Mouse (Mus musculus) MEL (cell line): ENCODE data around the gene Gm11084.

Experiments
- CTCF ChIP-seq, 3 experiments: IDR thresholded peaks in 2 of 3; conservative IDR thresholded peaks in 1 of 3; 2 replicates each; pipeline ENCODE4 v1.5.1; 2011 to 2012; ENCODE audit warnings: low read length in 3 of 3, low read depth in 2 of 3, mild to moderate bottlenecking in 2 of 3, improper control_type of control experiment in 1 of 3, inconsistent platforms in 1 of 3, mixed read lengths in 1 of 3, moderate library complexity in 1 of 3; ENCODE audit not compliant: control insufficient read depth in 1 of 3, insufficient read depth in 1 of 3, poor library complexity in 1 of 3, severe bottlenecking in 1 of 3
- ELF1 ChIP-seq: IDR thresholded peaks from 2 replicates; pipeline ENCODE4 v1.6.1; 2014; ENCODE audit warnings: low read depth, mild to moderate bottlenecking, inconsistent platforms, low read length, improper control_type of control experiment, moderate library complexity
- MAZ ChIP-seq: IDR thresholded peaks from 2 replicates; pipeline ENCODE4 v1.6.1; 2012; ENCODE audit warnings: low read depth, mild to moderate bottlenecking, inconsistent platforms, low read length, improper control_type of control experiment
- USF1 ChIP-seq: IDR thresholded peaks from 2 replicates; pipeline ENCODE4 v1.6.1; 2014; ENCODE audit warnings: low read depth, mild to moderate bottlenecking, inconsistent platforms, low read length, improper control_type of control experiment, moderate library complexity

DNA sequence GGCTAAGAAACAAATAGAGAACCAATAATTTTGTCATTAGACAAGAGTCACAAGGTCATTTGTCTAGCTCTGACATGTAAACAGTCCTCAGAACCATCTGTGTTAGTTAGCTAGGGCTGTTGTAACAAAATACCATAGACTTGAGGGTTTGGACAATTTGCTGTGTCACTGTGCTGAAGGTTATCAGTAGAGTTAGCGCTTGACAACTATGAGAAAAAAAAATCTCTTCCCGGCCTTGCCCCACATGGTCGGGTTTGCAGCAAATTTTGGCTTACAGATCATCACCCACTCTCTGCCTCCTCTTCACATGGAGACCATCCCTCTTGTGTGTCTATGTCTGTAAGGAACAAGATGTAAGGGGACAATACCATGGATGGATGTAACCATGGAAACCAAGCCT, 41.5 kb upstream of the Gm11084 start:
- no peak for TF ChIP-seq MAZ
- no peak for TF ChIP-seq USF1
- TF ChIP-seq CTCF (IDR thresholded peaks at IDR 0.05 in 2 of 3, conservative IDR thresholded peaks at IDR 0.05 in 1 of 3; ENCODE audit: control insufficient read depth in 1 of 3, insufficient read depth in 1 of 3, low read depth in 2 of 3, low read length in 3 of 3, poor library complexity in 1 of 3, severe bottlenecking in 1 of 3): no peak
- TF ChIP-seq ELF1: no peak
